Mouse (Mus musculus) heart, embryonic 16.5 days (tissue): ENCODE measurements around the gene Atp6v1b1. TPM values are rescaled to one million over a fixed set of nuclear protein-coding genes. Genes with fewer than 3 reads are reported as not detected.

ENCODE experiments used
- ATAC-seq: fragments of 200-750 bp; cut with Nextera tagmentation; replicated peaks from 2 replicates; pipeline ENCODE4 v1.8.0; 2017; ENCODE audit warnings: moderate number of reproducible peaks; ENCODE audit not compliant: insufficient read depth, low FRiP score; ENCODE audit errors: extremely low read depth
- H3K27ac ChIP-seq: fragments of 300-500 bp; sonication (generic); 2 replicates; pipeline ENCODE4 v1.5.1; 2014; ENCODE audit warnings: mild to moderate bottlenecking, low read length, control low read depth, moderate library complexity
- H3K27me3 ChIP-seq: fragments of 300-500 bp; sonication (generic); 2 replicates; pipeline ENCODE4 v1.6.1; 2014; ENCODE audit warnings: low read length, mixed read lengths; ENCODE audit not compliant: control insufficient read depth, insufficient read depth
- H3K36me3 ChIP-seq: fragments of 300-500 bp; sonication (generic); 2 replicates; pipeline ENCODE4 v1.6.1; 2014; ENCODE audit not compliant: control insufficient read depth, insufficient read depth
- H3K4me1 ChIP-seq: fragments of 300-500 bp; sonication (generic); 2 replicates; pipeline ENCODE4 v1.6.1; 2014; ENCODE audit warnings: low read length, mixed read lengths; ENCODE audit not compliant: control insufficient read depth, insufficient read depth
- H3K4me2 ChIP-seq: fragments of 300-500 bp; sonication (generic); 2 replicates; pipeline ENCODE4 v1.6.1; 2014; ENCODE audit warnings: low read depth, mild to moderate bottlenecking, control low read depth, low read length
- H3K4me3 ChIP-seq: fragments of 300-500 bp; sonication (generic); 2 replicates; pipeline ENCODE4 v1.5.1; 2014; ENCODE audit warnings: mild to moderate bottlenecking, control low read depth, low read length
- H3K9ac ChIP-seq: fragments of 300-500 bp; sonication (generic); 2 replicates; pipeline ENCODE4 v1.6.1; 2014; ENCODE audit warnings: low read length, control low read depth
- H3K9me3 ChIP-seq: fragments of 300-500 bp; sonication (generic); replicated peaks from 2 replicates; pipeline ENCODE4 v1.6.1; 2016; ENCODE audit warnings: low read length; ENCODE audit not compliant: control insufficient read depth
- WGBS: fragments of 180-500 bp; shearing (Covaris S2); extraction: QIAGEN DNeasy Blood & Tissue Kit; methylation state at CpG from one replicate; pipeline ENCODE4 v1.1.7; 2014; 5-methylcytosine and 5-hydroxymethylcytosine counted together
- polyA plus RNA-seq: library from polyadenylated mRNA; unstranded; fragments of >200 nt; fragmentation: Nextera tagmentation; extraction: Ambion mirVana; gene quantifications from 2 replicates; pipeline ENCODE4 v1.2.1, GENCODE M21; 2015

Atp6v1b1 gene
- polyA plus RNA-seq: 0.09 and 0.32 TPM in 2 replicates

- no peaks in the 10 kb centered on the region; the same call in 1 of the 2 replicates for H3K9me3 ChIP-seq
- no peak within 1 kb of the TSS for H3K27ac ChIP-seq
- H3K4me1 ChIP-seq: peaks cover 5% of the 10 kb centered on the region; the same call in 1 of the 2 replicates
- 59% methylated on average over 5 of the region's 5 CpGs for WGBS
- H3K4me3 ChIP-seq: no peak within 1 kb of the TSS
- H3K9ac ChIP-seq: no peak within 1 kb of the TSS
- H3K27me3 ChIP-seq: peaks cover 12% of the 10 kb centered on the region
- ATAC-seq: no peak
- no peak within 1 kb of the TSS for H3K4me2 ChIP-seq
- H3K36me3 ChIP-seq: no peaks in the 10 kb centered on the region
Measured at GRCm38 (mm10) chr6:83742761-83743160, at the start of gene Atp6v1b1. Gene Atp6v1b1, plus strand, starts transcription at chr6:83742990.

GRCm38 (mm10) chr6:83693835-83694234 is 49.0 kb upstream of the Atp6v1b1 start:
- Histone ChIP-seq H3K36me3 (no peaks in the 10 kb centered on the region), H3K9ac (no peak overlapping the region), H3K4me2 (no peak overlapping the region), H3K4me3 (no peak overlapping the region), H3K27me3 (peaks cover 94% of the 10 kb centered on the region), H3K9me3 (no peaks in the 10 kb centered on the region), H3K4me1 (no peaks in the 10 kb centered on the region), H3K27ac (no peak overlapping the region)
- 0% methylated on average over 9 of the region's 9 CpGs for WGBS
- ATAC-seq: no peak

GRCm38 (mm10) chr6:83695731-83696130 is 47.1 kb upstream of the Atp6v1b1 start:
- Histone ChIP-seq H3K9me3 (no peaks in the 10 kb centered on the region), H3K9ac (no peak overlapping the region), H3K4me2 (no peak overlapping the region), H3K27me3 (peaks cover 95% of the 10 kb centered on the region), H3K4me3 (no peak overlapping the region), H3K4me1 (no peaks in the 10 kb centered on the region), H3K27ac (no peak overlapping the region), H3K36me3 (no peaks in the 10 kb centered on the region)
- WGBS: 2% methylated on average over 3 of the region's 3 CpGs
- no peak for ATAC-seq

- Histone ChIP-seq H3K4me3 (no peak overlapping the region), H3K9me3 (no peaks in the 10 kb centered on the region), H3K27me3 (peaks cover 94% of the 10 kb centered on the region), H3K4me1 (no peaks in the 10 kb centered on the region), H3K9ac (no peak overlapping the region), H3K4me2 (no peak overlapping the region), H3K36me3 (no peaks in the 10 kb centered on the region), H3K27ac (no peak overlapping the region)
- WGBS: 2% methylated on average over 7 of the region's 7 CpGs
- ATAC-seq: no peak
Measured at GRCm38 (mm10) chr6:83696684-83697083, 46.1 kb upstream of the Atp6v1b1 start.

- no peak for ATAC-seq
- 8% methylated on average over 8 of the region's 8 CpGs for WGBS
- Histone ChIP-seq H3K36me3 (no peaks in the 10 kb centered on the region), H3K9ac (no peak overlapping the region), H3K27ac (no peak overlapping the region), H3K4me2 (no peak overlapping the region), H3K4me1 (no peaks in the 10 kb centered on the region; the same call in 1 of the 2 replicates), H3K27me3 (peaks cover 93% of the 10 kb centered on the region), H3K9me3 (no peaks in the 10 kb centered on the region), H3K4me3 (no peak overlapping the region)
Measured at GRCm38 (mm10) chr6:83697932-83698331, 44.9 kb upstream of the Atp6v1b1 start.

GRCm38 (mm10) chr6:83699971-83700370 is 42.8 kb upstream of the Atp6v1b1 start:
- no peak overlapping the region for H3K9ac ChIP-seq
- WGBS: 5% methylated on average over 5 of the region's 5 CpGs
- no peak for ATAC-seq
- H3K4me1 ChIP-seq: no peaks in the 10 kb centered on the region; the same call in 1 of the 2 replicates
- no peaks in the 10 kb centered on the region for H3K36me3 ChIP-seq
- no peaks in the 10 kb centered on the region for H3K9me3 ChIP-seq
- no peak overlapping the region for H3K27ac ChIP-seq
- no peak overlapping the region for H3K4me2 ChIP-seq
- no peak overlapping the region for H3K4me3 ChIP-seq
- peaks cover 90% of the 10 kb centered on the region for H3K27me3 ChIP-seq

- Histone ChIP-seq H3K27me3 (peaks cover 90% of the 10 kb centered on the region), H3K9me3 (no peaks in the 10 kb centered on the region), H3K4me3 (no peak overlapping the region), H3K9ac (no peak overlapping the region), H3K27ac (no peak overlapping the region), H3K4me1 (no peaks in the 10 kb centered on the region; the same call in 1 of the 2 replicates), H3K4me2 (no peak overlapping the region), H3K36me3 (no peaks in the 10 kb centered on the region)
- under 1% methylated on average over 11 of the region's 11 CpGs for WGBS
- ATAC-seq: no peak
Measured at GRCm38 (mm10) chr6:83701001-83701400, 41.8 kb upstream of the Atp6v1b1 start.

- WGBS: 2% methylated on average over 53 of the region's 53 CpGs
- Histone ChIP-seq H3K36me3 (no peaks in the 10 kb centered on the region), H3K27ac (no peak overlapping the region), H3K9me3 (no peaks in the 10 kb centered on the region), H3K9ac (no peak overlapping the region), H3K4me2 (peak overlapping the region; percentile 17; the same call in 1 of the 2 replicates), H3K4me3 (peak overlapping the region; percentile 7; the same call in 1 of the 2 replicates), H3K27me3 (peaks cover 90% of the 10 kb centered on the region), H3K4me1 (no peaks in the 10 kb centered on the region; the same call in 1 of the 2 replicates)
- ATAC-seq: no peak
Measured at GRCm38 (mm10) chr6:83702146-83702999, 40.4 kb upstream of the Atp6v1b1 start.

GRCm38 (mm10) chr6:83703000-83703721 is 39.6 kb upstream of the Atp6v1b1 start:
- Histone ChIP-seq H3K4me3 (no peak overlapping the region), H3K27ac (no peak overlapping the region), H3K9me3 (no peaks in the 10 kb centered on the region), H3K36me3 (no peaks in the 10 kb centered on the region), H3K27me3 (peaks cover 90% of the 10 kb centered on the region), H3K4me1 (no peaks in the 10 kb centered on the region; the same call in 1 of the 2 replicates), H3K4me2 (no peak overlapping the region), H3K9ac (no peak overlapping the region)
- 1% methylated on average over 27 of the region's 27 CpGs for WGBS
- ATAC-seq: no peak
